Mouse (Mus musculus): ENCODE results near the gene Avl9. TPM values are rescaled to one million over a fixed set of nuclear protein-coding genes. Genes with fewer than 3 reads are reported as not detected.

The Avl9 gene
- polyA plus RNA-seq, 1 experiment = 14.6 TPM

DNA sequence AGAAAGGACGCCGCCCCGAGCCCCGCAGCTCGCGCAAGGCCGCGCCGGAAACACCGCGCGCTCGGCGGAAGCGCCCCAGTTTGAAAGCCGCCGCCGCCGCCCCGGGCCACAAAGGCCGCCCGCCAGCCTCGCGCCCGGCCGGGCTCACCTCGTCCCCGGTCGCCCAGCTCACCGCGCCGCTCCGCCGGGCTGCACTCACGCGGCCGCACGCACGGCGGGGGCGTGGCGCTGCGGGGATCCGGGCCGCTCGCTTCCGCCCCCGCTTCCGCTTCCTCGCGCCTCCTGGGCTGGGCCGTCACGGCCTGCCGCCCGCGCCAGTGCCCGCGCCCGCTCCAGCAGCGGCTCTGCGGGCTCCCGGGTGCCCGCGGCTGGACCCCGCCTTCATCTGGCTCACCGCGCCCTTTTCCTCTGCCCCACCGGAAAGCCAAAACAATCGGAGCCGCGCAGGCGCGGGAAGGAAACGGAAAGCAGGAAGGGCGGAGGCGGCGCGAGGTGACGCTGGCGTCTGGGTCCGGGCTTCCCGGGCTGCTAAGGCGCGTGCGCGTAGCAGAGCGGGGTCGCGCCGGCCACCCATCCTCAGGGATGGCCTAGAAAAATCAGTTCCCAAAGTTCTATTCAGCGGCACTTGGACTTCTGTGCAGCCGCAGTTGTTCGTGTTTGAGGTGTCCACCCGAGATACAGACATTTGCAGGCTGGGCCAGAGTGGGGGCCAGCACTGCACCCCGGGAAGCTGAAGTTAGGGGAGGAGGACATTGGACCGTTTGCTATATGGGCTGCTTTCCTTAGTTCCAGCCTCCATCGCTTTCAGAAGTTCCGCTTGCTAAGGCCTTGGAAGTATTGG is 82.8 kb downstream of the Avl9 start, which contains the start of gene Kbtbd2:
TSS of gene Kbtbd2 (minus strand) at position 503 of the 841 bp plus-strand sequence.
- peak; percentile 92 for DNase-seq
- TF ChIP-seq CTCF (IDR thresholded peaks at IDR 0.05; ENCODE audit: borderline replicate concordance, control insufficient read depth, extremely low read depth, insufficient read depth, low read length, poor library complexity) (0 out of 2 replicates have a peak, but pooled peaks have one; percentile 51), POLR2A (IDR thresholded peaks at IDR 0.05; ENCODE audit: control insufficient read depth, extremely low read depth, insufficient read depth, low read length, poor library complexity) (peak; percentile 92)
- under 1% methylated on average over 97 of the region's 98 CpGs for WGBS
- H3K27me3 ChIP-seq (ENCODE audit: control insufficient read depth, insufficient read depth, low read length) = no peaks in the 10 kb centered on the region
- H3K36me3 ChIP-seq (ENCODE audit: control insufficient read depth, insufficient read depth, low read length) = no peaks in the 10 kb centered on the region
- peaks cover 6% of the 10 kb centered on the region for H3K4me1 ChIP-seq (replicated peaks; ENCODE audit: control insufficient read depth, insufficient read depth, low read length)
- H3K27ac ChIP-seq (ENCODE audit: control insufficient read depth, insufficient read depth, low read length) = peak within 1 kb of the TSS; percentile 79
- H3K4me3 ChIP-seq (ENCODE audit: control insufficient read depth, insufficient read depth, low read length) = peak within 1 kb of the TSS; percentile 58

DNA sequence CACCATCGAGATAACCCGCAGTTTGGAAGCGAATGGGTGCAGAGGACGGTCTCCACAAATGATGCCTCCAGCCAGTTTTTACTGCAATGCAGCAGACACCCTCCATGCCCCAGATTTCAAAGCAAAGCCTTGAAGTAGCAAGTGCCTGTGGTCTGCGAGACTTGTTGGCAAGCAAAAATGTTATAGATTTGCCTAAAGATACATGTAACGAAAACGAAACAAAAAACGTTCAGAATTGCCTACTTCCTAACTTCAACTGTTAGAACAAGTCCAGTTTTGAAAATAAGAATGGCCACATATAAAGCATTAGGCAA is 83.4 kb downstream of the Avl9 start:
- Histone ChIP-seq H3K27ac (ENCODE audit: control insufficient read depth, insufficient read depth, low read length) (peak overlapping the region; percentile 74), H3K27me3 (ENCODE audit: control insufficient read depth, insufficient read depth, low read length) (no peaks in the 10 kb centered on the region), H3K36me3 (ENCODE audit: control insufficient read depth, insufficient read depth, low read length) (no peaks in the 10 kb centered on the region), H3K4me1 (replicated peaks; ENCODE audit: control insufficient read depth, insufficient read depth, low read length) (peaks cover 6% of the 10 kb centered on the region), H3K4me3 (ENCODE audit: control insufficient read depth, insufficient read depth, low read length) (peak overlapping the region; percentile 58)
- no peak for DNase-seq
- TF ChIP-seq POLR2A (IDR thresholded peaks at IDR 0.05; ENCODE audit: control insufficient read depth, extremely low read depth, insufficient read depth, low read length, poor library complexity) (no peak), CTCF (IDR thresholded peaks at IDR 0.05; ENCODE audit: borderline replicate concordance, control insufficient read depth, extremely low read depth, insufficient read depth, low read length, poor library complexity) (no peak)
- 0% methylated on average over 8 of the region's 8 CpGs for WGBS

DNA sequence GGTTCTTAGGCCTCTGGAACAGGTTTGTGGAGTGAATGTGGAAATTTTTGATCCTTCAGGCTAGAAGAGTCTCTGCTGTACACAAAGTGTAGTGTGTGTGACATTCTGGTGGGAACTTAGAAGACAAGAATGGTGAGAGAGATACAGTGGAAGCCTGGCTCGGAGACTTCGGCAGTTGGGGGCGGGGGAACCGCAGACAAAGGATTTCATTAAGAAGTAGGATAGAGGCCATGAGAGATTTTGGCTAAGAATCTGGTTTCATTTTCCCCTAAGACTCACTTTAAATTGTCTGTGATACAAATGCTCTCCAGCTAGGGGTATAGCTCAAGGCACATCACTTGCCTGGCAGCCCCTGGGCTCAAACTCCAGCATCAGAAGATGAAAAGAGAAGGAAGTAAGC is 90.3 kb downstream of the Avl9 start:
- Histone ChIP-seq H3K27ac (ENCODE audit: control insufficient read depth, insufficient read depth, low read length) (no peak overlapping the region), H3K36me3 (ENCODE audit: control insufficient read depth, insufficient read depth, low read length) (no peaks in the 10 kb centered on the region), H3K4me3 (ENCODE audit: control insufficient read depth, insufficient read depth, low read length) (no peak overlapping the region), H3K27me3 (ENCODE audit: control insufficient read depth, insufficient read depth, low read length) (no peaks in the 10 kb centered on the region), H3K4me1 (replicated peaks; ENCODE audit: control insufficient read depth, insufficient read depth, low read length) (no peaks in the 10 kb centered on the region)
- WGBS = 94% methylated on average over 4 of the region's 4 CpGs
- TF ChIP-seq POLR2A (IDR thresholded peaks at IDR 0.05; ENCODE audit: control insufficient read depth, extremely low read depth, insufficient read depth, low read length, poor library complexity) = no peak
- TF ChIP-seq CTCF (IDR thresholded peaks at IDR 0.05; ENCODE audit: borderline replicate concordance, control insufficient read depth, extremely low read depth, insufficient read depth, low read length, poor library complexity) = no peak
- no peak for DNase-seq

GRCm38 (mm10) chr6:56806195-56806594 is 91.5 kb downstream of the Avl9 start:
- H3K36me3 ChIP-seq (ENCODE audit: control insufficient read depth, insufficient read depth, low read length) = no peaks in the 10 kb centered on the region
- no peaks in the 10 kb centered on the region for H3K27me3 ChIP-seq (ENCODE audit: control insufficient read depth, insufficient read depth, low read length)
- H3K4me1 ChIP-seq (replicated peaks; ENCODE audit: control insufficient read depth, insufficient read depth, low read length) = no peaks in the 10 kb centered on the region
- WGBS = 79% methylated on average over 2 of the region's 2 CpGs
- H3K27ac ChIP-seq (ENCODE audit: control insufficient read depth, insufficient read depth, low read length) = no peak overlapping the region
- no peak overlapping the region for H3K4me3 ChIP-seq (ENCODE audit: control insufficient read depth, insufficient read depth, low read length)
- DNase-seq = no peak
- no peak for TF ChIP-seq POLR2A (IDR thresholded peaks at IDR 0.05; ENCODE audit: control insufficient read depth, extremely low read depth, insufficient read depth, low read length, poor library complexity)
- TF ChIP-seq CTCF (IDR thresholded peaks at IDR 0.05; ENCODE audit: borderline replicate concordance, control insufficient read depth, extremely low read depth, insufficient read depth, low read length, poor library complexity) = no peak

GRCm38 (mm10) chr6:56808656-56809055 is 94.0 kb downstream of the Avl9 start:
- DNase-seq = peak; percentile 42
- Histone ChIP-seq H3K4me1 (replicated peaks; ENCODE audit: control insufficient read depth, insufficient read depth, low read length) (no peaks in the 10 kb centered on the region), H3K27ac (ENCODE audit: control insufficient read depth, insufficient read depth, low read length) (no peak overlapping the region), H3K36me3 (ENCODE audit: control insufficient read depth, insufficient read depth, low read length) (no peaks in the 10 kb centered on the region), H3K4me3 (ENCODE audit: control insufficient read depth, insufficient read depth, low read length) (no peak overlapping the region), H3K27me3 (ENCODE audit: control insufficient read depth, insufficient read depth, low read length) (no peaks in the 10 kb centered on the region)
- 11% methylated on average over 3 of the region's 3 CpGs for whole genome bisulfite sequencing
- TF ChIP-seq CTCF (IDR thresholded peaks at IDR 0.05; ENCODE audit: borderline replicate concordance, control insufficient read depth, extremely low read depth, insufficient read depth, low read length, poor library complexity) (no peak), POLR2A (IDR thresholded peaks at IDR 0.05; ENCODE audit: control insufficient read depth, extremely low read depth, insufficient read depth, low read length, poor library complexity) (no peak)

Other genes starting within 250 kb of the Avl9 start
- gene Pde1c, start 145.8 kb upstream of the Avl9 start, polyA plus RNA-seq (2012; rRNA removed) = 0.52 and 1.8 TPM in 2 replicates
- gene Lsm5, start 10.2 kb upstream of the Avl9 start, polyA plus RNA-seq (2012; rRNA removed) = 7.3 and 7.7 TPM in 2 replicates
- 16.3 and 17.4 TPM in 2 replicates for gene Kbtbd2, start 82.9 kb downstream of the Avl9 start, polyA plus RNA-seq (2012; rRNA removed)
- gene Fkbp9, start 117.2 kb downstream of the Avl9 start, polyA plus RNA-seq (2012; rRNA removed) = 7.4 and 11.1 TPM in 2 replicates
- 9.5 and 9.6 TPM in 2 replicates for gene Nt5c3, start 209.0 kb downstream of the Avl9 start, polyA plus RNA-seq (2012; rRNA removed)
- gene Vmn1r4, start 209.1 kb downstream of the Avl9 start, polyA plus RNA-seq (2012; rRNA removed) = 0.05 and 0.18 TPM in 2 replicates